Mouse (Mus musculus) forebrain, embryonic 11.5 days (tissue): ENCODE results near the gene Wdr66. TPM values are rescaled to one million over a fixed set of nuclear protein-coding genes. Genes with fewer than 3 reads are reported as not detected.
A peak's percentile ranks its signal among the peaks of the same experiment; 100 is the strongest.

Experiments used
- ATAC-seq: fragments of 200-750 bp; cut with Nextera tagmentation; replicated peaks from 2 replicates; pipeline ENCODE4 v1.8.0; 2017; ENCODE audit warnings: moderate TSS enrichment; ENCODE audit not compliant: low FRiP score
- DNase-seq: peaks from one replicate; pipeline ENCODE4 v3.0.0-alpha.2; 2017; ENCODE audit warnings: low spot score
- H3K27ac ChIP-seq: fragments of 300-500 bp; sonication (generic); 2 replicates; pipeline ENCODE4 v1.5.1; 2014; ENCODE audit warnings: low read depth, low read length
- H3K27me3 ChIP-seq: fragments of 300-500 bp; sonication (generic); 2 replicates; pipeline ENCODE4 v1.6.1; 2014; ENCODE audit warnings: mild to moderate bottlenecking, low read length, mixed read lengths; ENCODE audit not compliant: control insufficient read depth, insufficient read depth
- H3K36me3 ChIP-seq: fragments of 300-500 bp; sonication (generic); 2 replicates; pipeline ENCODE4 v1.6.1; 2014; ENCODE audit warnings: mild to moderate bottlenecking, low read length, moderate library complexity, mixed read lengths; ENCODE audit not compliant: control insufficient read depth, insufficient read depth
- H3K4me1 ChIP-seq: fragments of 300-500 bp; sonication (generic); replicated peaks from 2 replicates; pipeline ENCODE4 v1.6.1; 2014; ENCODE audit warnings: low read length, mixed read lengths; ENCODE audit not compliant: control insufficient read depth, insufficient read depth
- H3K4me2 ChIP-seq: fragments of 300-500 bp; sonication (generic); 2 replicates; pipeline ENCODE4 v1.6.1; 2014; ENCODE audit warnings: low read depth, mild to moderate bottlenecking, low read length, moderate library complexity, mixed read lengths; ENCODE audit not compliant: severe bottlenecking
- H3K4me3 ChIP-seq: fragments of 300-500 bp; sonication (generic); 2 replicates; pipeline ENCODE4 v1.5.1; 2014; ENCODE audit warnings: low read depth, low read length
- H3K9ac ChIP-seq: fragments of 300-500 bp; sonication (generic); 2 replicates; pipeline ENCODE4 v1.6.1; 2014; ENCODE audit warnings: low read length
- H3K9me3 ChIP-seq: fragments of 300-500 bp; sonication (generic); 2 replicates; pipeline ENCODE4 v1.6.1; 2016; ENCODE audit warnings: low read length, mixed read lengths; ENCODE audit not compliant: control insufficient read depth
- WGBS: fragments of 180-500 bp; shearing (Covaris S2); extraction: QIAGEN DNeasy Blood & Tissue Kit; methylation state at CpG from one replicate; pipeline ENCODE4 v1.1.7; 2014; 5-methylcytosine and 5-hydroxymethylcytosine counted together
- polyA plus RNA-seq: library from polyadenylated mRNA; unstranded; fragments of >200 nt; fragmentation: Nextera tagmentation; extraction: Ambion mirVana; gene quantifications from 2 replicates; pipeline ENCODE4 v1.2.1, GENCODE M21; 2014

Wdr66 gene
- polyA plus RNA-seq, 1 experiment from 2014 or later: 1.9 TPM

GRCm38 (mm10) chr5:123228524-123228922 lies 23.4 kb upstream of the Wdr66 start:
- DNase-seq: no peak
- WGBS: 9% methylated on average over 15 of the region's 15 CpGs
- Histone ChIP-seq H3K4me3 (peak overlapping the region; percentile 66), H3K9me3 (no peaks in the 10 kb centered on the region), H3K4me2 (peak overlapping the region; percentile 53), H3K27me3 (no peaks in the 10 kb centered on the region), H3K9ac (peak overlapping the region; percentile 80), H3K27ac (no peak overlapping the region), H3K36me3 (no peaks in the 10 kb centered on the region), H3K4me1 (no peaks in the 10 kb centered on the region; the same call in 1 of the 2 replicates)
- ATAC-seq: no peak

DNA sequence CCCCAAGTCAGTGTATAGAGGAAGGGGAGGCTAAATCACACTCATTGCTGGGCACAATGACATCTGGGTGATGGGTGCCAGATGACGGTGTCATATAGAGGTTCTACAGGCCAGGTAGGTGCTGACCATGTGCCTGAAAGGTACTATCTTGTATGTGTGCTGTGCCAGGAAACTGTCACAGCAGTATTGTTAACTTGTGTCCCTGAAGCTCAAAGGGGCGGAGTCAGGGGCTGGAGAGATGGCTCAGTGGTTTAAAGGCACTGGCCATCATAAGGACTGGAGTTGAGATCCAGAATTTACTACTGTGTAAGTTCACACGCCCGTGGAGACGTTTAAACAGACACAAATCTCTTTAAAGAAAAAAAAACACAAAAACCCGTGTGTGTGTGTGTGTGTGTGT lies 22.6 kb upstream of the Wdr66 start:
- no peaks in the 10 kb centered on the region; the same call in 1 of the 2 replicates for H3K4me1 ChIP-seq
- no peak overlapping the region for H3K4me2 ChIP-seq
- DNase-seq (no peak), ATAC-seq (no peak)
- H3K9me3 ChIP-seq: no peaks in the 10 kb centered on the region
- 92% methylated on average over 6 of the region's 6 CpGs for WGBS
- H3K27me3 ChIP-seq: no peaks in the 10 kb centered on the region
- no peaks in the 10 kb centered on the region for H3K36me3 ChIP-seq
- H3K9ac ChIP-seq: no peak overlapping the region
- no peak overlapping the region for H3K4me3 ChIP-seq
- no peak overlapping the region for H3K27ac ChIP-seq

DNA sequence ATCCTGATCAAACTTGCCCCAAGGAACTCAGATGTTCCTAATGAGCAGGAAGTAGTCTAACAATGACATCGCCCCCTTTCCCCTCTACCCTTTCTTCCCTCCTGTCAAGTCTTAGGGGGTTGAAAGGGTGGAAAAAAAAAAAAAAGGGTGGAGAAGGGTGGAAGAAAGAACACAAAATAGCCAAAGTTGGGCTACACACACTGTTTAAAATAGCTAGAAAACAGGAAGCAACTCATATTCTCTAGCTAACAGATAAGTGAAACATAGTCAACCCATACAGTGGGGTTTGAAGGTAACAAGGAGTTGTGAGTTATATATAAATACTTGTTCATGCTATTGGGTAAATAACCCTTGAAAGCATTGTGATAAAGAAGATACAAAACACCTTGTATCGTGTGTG lies 19.7 kb upstream of the Wdr66 start:
- WGBS: 91% methylated on average over 2 of the region's 2 CpGs

GRCm38 (mm10) chr5:123235731-123236130 lies 16.2 kb upstream of the Wdr66 start:
- H3K4me1 ChIP-seq: no peaks in the 10 kb centered on the region
- no peak overlapping the region for H3K4me2 ChIP-seq
- no peak overlapping the region for H3K9ac ChIP-seq
- no peaks in the 10 kb centered on the region for H3K27me3 ChIP-seq
- 69% methylated on average over 2 of the region's 2 CpGs for WGBS
- no peak overlapping the region for H3K27ac ChIP-seq
- DNase-seq (peak; percentile 78), ATAC-seq (no peak)
- H3K36me3 ChIP-seq: no peaks in the 10 kb centered on the region; the same call in 1 of the 2 replicates
- H3K9me3 ChIP-seq: no peaks in the 10 kb centered on the region
- no peak overlapping the region for H3K4me3 ChIP-seq

More for the DNA sequence above, 19.7 kb upstream of the Wdr66 start:
- Histone ChIP-seq H3K27me3 (no peaks in the 10 kb centered on the region), H3K27ac (no peak overlapping the region), H3K4me1 (no peaks in the 10 kb centered on the region; the same call in 1 of the 2 replicates), H3K9ac (no peak overlapping the region), H3K4me2 (no peak overlapping the region), H3K9me3 (no peaks in the 10 kb centered on the region), H3K36me3 (no peaks in the 10 kb centered on the region), H3K4me3 (no peak overlapping the region)
- ATAC-seq: no peak
- DNase-seq: no peak

DNA sequence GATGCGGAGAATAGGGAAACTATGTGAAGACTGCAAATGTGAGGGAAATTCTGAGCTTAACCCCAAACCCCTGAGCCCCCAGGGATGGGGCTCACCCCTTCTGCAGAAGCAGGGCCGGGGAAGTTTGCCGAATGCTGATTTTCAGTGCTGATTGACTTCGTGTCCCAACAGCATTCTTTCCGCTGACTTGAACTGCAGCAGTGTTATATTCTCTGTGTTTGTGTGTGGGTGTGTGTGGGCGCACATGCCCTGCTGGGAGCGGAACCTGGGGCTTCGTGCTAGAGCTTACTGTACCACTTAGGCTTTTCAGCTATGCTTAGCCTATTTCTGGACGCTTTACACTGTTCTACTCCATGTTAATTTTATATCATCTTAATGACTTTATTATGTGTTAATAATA lies 15.5 kb upstream of the Wdr66 start:
- Histone ChIP-seq H3K27ac (no peak overlapping the region), H3K27me3 (no peaks in the 10 kb centered on the region), H3K9ac (no peak overlapping the region), H3K4me3 (no peak overlapping the region), H3K36me3 (no peaks in the 10 kb centered on the region; the same call in 1 of the 2 replicates), H3K4me1 (no peaks in the 10 kb centered on the region), H3K9me3 (no peaks in the 10 kb centered on the region), H3K4me2 (no peak overlapping the region)
- ATAC-seq: no peak
- DNase-seq: peak; percentile 41
- WGBS: 93% methylated on average over 9 of the region's 9 CpGs

DNA sequence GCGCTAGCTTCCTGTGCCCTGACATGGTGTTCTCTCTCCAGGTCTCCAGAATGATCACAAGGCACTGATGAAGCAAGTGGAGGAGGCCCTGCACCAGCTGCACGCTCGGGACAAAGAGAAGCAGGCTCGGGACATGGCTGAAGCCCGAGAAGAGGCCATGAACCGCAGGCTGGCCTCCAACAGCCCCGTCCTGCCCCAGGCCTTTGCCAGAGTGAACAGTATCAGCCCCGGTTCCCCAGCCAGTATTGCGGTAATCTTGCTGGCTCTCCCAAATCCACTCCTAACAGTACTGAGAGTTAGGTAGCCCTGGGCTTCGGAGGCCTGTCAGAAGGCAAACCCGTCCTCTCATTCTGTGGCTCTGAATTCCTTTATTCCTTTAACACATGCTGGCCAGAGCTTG lies 12.4 kb upstream of the Wdr66 start:
- DNase-seq (no peak), ATAC-seq (no peak)
- no peaks in the 10 kb centered on the region for H3K27me3 ChIP-seq
- H3K9ac ChIP-seq: no peak overlapping the region
- H3K4me2 ChIP-seq: no peak overlapping the region
- no peak overlapping the region for H3K4me3 ChIP-seq
- no peaks in the 10 kb centered on the region for H3K9me3 ChIP-seq
- 92% methylated on average over 11 of the region's 11 CpGs for WGBS
- no peak overlapping the region for H3K27ac ChIP-seq
- no peaks in the 10 kb centered on the region; the same call in 1 of the 2 replicates for H3K36me3 ChIP-seq
- H3K4me1 ChIP-seq: no peaks in the 10 kb centered on the region

DNA sequence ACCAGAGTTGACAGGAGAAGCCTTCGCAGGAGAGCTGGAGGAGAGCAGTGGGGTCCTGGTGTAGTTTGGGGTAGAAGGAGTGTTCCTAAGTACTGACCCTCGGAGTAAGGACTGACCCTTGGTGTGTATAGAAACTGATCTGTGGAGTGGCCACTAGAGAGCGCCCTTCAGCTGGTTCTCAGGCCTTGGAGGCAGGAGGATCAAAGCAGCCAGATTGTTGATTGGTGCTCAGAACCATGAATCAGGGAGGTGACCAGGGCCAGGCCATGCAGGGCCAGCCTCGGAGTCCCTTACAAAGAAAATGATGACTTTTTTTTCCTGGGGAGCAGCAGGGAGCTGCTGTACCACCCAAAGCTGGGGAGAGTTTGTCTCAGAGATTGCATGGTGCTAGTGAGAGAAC lies 6.4 kb upstream of the Wdr66 start:
- no peaks in the 10 kb centered on the region for H3K4me1 ChIP-seq
- no peak overlapping the region for H3K4me2 ChIP-seq
- no peaks in the 10 kb centered on the region for H3K27me3 ChIP-seq
- whole genome bisulfite sequencing: 21% methylated on average over 4 of the region's 4 CpGs
- no peaks in the 10 kb centered on the region for H3K36me3 ChIP-seq
- ATAC-seq (no peak), DNase-seq (peak; percentile 78)
- H3K9me3 ChIP-seq: no peaks in the 10 kb centered on the region
- H3K9ac ChIP-seq: no peak overlapping the region
- no peak overlapping the region for H3K27ac ChIP-seq
- H3K4me3 ChIP-seq: no peak overlapping the region

- no peak overlapping the region; the same call in 1 of the 2 replicates for H3K4me2 ChIP-seq
- no peak for ATAC-seq
- 72% methylated on average over 8 of the region's 8 CpGs for WGBS
Observed at GRCm38 (mm10) chr5:123251390-123251789, 512 bp upstream of the Wdr66 start.

More at GRCm38 (mm10) chr5:123251390-123251789, 512 bp upstream of the Wdr66 start:
- Histone ChIP-seq H3K9ac (no peak overlapping the region), H3K4me1 (0 out of 2 replicates have a peak, but pooled peaks cover 2% of the 10 kb centered on the region), H3K4me3 (no peak overlapping the region), H3K9me3 (no peaks in the 10 kb centered on the region), H3K36me3 (no peaks in the 10 kb centered on the region), H3K27ac (no peak overlapping the region), H3K27me3 (no peaks in the 10 kb centered on the region)
- DNase-seq: no peak
